Mouse (Mus musculus): ENCODE measurements around the gene Tti1. TPM values are rescaled to one million over a fixed set of nuclear protein-coding genes. Genes with fewer than 3 reads are reported as not detected.

Tti1 gene
- total RNA-seq, 4 experiments from 2014 or later: 22.3 to 26.1 (median 23.7) TPM

DNA sequence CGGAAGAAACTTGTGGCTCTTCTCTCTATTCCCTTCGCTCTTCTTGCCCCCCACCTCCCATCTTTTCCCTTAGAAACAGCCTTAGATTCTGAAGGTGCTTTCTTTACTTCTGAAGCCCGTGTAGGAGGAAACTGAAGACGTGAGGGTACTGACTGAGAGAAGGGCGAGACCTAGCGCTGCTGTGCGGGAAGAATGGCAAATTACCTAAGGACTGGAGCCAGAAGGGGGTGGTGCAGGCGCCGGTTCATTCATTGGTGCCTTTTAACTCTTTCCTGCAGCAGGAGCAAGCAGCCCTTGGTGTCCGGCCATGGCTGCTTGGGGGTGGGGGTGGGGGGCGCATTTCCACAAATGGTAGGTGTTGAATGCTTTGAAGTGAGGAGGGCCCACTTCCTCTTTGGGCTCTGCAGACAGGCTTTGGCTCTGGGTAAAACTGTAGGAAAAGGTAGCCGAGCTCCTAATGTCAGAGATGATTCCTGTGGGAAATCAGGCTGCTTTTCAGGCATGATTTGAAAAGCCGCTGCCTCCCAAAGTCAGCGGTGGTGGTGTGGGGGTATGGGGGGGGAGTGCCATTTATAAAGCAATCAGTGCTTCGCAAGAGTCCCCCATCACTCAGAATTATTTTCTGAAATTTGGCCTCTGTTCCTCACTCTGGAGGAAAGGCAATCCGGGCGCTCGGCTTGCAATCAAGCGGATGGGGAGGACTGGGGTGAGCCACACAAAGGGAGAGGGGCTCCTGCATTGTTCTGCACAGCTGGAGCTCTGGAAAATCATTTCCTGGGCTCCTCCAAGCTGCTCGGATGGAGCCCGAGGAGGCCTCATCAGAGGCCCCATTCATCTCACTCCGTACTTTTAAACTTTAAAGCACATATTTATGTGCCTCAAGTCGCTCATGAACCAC lies 53.4 kb downstream of the Tti1 start:
- DNase-seq (ENCODE audit: low spot score in 2 of 2): no peak

DNA sequence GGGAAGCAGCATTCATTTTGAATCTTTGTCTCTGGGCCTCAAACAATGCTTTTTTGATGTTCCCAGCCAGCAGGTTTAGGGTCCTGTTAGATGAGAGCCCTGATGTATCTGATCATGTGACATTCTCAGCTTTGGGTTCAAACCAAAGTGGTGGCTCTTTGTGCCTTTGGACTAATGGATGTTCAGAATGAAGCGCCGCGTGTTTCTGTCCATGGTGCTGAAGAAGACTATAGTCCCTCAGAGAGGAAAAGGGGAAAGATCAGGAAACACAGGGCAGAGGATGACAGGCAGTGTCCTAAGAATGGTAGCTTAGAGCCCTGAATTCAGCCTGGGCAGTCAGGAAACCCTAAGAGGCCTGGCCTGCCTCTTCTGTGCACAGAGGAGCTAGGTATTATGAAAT lies 57.6 kb downstream of the Tti1 start:
- no peak for DNase-seq (ENCODE audit: low spot score in 2 of 2)

DNA sequence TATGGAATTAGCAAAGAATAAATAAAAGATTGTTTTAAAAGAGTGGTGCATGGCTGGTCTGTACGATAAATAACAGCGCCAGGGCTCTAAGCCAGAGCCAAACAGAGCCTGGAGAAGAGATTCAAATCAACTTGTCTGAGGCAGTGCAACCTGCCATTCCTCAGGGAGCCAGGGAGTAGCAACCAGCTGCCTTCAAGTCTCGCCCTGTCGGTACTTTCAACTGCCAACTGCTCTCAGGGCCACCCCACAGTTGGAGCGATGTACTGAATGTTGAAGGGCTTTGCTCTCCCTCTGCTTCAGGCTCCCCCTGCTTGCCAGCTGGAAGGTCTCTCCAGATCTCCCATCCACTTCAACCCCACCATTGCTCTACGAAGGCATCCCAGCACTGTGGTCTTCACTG lies 58.1 kb downstream of the Tti1 start:
- DNase-seq (ENCODE audit: low spot score in 2 of 2): no peak

DNA sequence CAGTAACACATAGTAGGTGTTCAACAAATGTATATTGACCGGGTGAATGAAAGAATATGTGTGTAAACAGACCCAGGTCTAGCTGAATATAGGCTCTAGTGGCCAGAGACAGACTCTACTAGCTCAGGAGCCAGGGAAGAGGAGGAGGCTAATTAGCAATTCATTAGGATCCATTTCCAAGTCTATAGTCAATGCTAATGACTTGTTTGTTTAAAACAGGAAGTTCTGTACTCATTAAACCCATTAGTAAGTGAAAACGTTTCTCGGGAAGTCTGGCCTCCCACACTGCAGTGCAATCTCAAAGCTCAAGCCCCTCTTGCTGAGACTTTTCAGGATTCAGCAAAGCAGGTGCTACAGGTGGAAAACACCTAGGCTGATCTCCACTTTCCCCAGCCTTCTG lies 60.4 kb downstream of the Tti1 start:
- no peak for DNase-seq (ENCODE audit: low spot score in 2 of 2)

DNA sequence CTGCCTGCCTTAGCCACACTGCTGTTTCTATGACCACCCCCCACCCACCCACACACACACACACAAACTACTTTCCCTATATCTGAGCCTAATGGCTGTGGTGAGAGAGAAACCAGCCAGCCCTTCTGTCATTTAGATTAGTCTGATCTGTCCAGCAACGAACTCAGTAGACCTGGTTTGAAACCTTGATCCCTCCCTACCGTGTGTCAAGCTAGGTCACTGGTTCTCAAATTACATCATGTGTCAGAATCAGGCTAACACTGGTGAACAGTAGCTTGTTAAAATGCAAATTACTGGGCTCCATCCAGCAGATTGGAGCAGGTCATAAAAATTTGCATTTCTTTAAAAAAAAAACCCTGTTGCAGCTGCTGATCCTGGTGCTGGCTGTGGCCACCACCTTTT lies 70.5 kb downstream of the Tti1 start:
- DNase-seq (ENCODE audit: low spot score in 2 of 2): no peak

DNA sequence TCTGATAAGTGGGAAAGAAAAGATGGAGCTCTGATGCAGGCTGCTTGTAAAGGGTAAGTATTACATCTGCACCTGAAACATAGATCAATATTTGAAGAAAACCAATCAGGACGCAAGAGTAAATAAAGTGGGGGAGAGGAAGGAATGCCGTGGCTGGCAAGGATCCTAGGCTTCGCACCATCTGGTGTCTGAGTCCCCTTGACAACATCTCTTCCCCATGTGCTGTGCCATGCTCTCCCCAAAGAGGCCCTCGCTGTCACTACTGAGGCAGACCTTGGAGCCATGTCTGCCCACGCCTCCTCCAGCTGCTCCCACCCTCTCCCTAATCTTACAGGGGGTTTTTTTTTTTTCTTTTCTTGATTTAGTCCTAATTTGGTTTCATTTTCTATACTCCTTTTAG lies 74.3 kb downstream of the Tti1 start:
- no peak for DNase-seq (ENCODE audit: low spot score in 2 of 2)

DNA sequence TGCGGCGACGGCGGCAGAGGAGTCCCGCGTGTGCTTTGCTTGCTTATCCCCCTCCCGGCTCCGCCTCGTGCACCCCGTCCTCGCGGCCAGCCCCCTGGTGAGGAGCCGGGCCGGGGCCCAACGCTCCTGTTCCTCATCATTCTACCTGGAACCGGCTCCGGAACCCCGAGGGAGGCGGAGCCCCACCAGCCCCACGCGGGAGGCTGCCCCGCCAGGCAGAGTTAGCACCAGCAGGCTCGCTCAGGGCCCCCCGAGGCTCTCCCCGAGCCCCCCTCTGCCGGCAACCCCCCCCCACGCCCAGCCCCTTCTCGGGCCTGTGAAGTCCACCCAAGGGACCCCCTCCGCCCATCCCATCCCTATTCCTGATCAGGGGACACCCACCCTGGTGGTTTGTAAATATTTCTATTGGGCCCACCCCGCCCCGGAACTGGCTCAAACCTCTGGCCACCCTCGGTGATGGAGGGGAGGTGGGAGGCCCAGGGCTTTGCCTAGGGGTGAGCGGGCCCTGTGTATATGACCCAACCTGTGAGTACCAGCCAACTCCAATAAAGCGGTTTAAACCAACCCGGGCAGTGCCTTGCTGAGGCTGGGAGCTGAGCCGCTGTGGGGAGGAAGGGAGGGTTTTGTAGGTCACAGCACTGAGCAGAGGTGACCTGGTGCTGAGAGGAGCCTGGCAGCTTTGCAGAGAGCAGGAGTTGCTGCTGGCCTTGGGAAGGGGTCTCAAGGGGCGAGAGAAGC lies 83.9 kb downstream of the Tti1 start:
- no peak for DNase-seq (ENCODE audit: low spot score in 2 of 2)

DNA sequence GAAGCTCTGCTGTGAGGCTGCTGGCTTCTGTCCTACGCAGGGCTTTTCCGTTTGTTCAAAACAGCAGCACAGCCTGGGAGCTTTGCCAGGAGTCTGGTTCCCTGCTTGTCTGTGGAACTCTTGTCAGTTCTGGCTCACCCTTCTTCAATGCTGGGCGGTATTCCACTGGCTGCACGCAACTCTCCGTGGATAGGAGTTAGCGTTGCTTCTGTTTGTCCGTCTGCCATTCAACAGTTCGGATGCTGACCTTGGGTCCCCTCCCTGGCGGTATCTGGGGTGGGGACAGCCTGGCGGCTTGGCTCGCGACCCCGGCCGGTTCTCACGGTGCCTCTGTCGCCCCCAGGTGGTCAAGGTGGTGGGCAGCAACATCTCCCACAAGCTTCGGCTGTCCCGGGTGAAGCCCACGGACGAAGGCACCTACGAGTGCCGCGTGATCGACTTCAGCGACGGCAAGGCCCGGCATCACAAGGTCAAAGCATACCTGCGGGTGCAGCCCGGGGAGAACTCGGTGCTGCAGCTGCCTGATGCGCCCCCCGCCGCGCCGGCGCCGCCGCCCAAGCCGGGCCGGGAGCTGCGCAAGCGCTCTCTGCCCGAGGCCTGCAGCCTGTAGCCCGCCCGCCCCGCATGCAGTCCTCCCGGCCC lies 84.6 kb downstream of the Tti1 start:
- peak; percentile 20 to 43 for DNase-seq (ENCODE audit: low spot score in 2 of 2)

DNA sequence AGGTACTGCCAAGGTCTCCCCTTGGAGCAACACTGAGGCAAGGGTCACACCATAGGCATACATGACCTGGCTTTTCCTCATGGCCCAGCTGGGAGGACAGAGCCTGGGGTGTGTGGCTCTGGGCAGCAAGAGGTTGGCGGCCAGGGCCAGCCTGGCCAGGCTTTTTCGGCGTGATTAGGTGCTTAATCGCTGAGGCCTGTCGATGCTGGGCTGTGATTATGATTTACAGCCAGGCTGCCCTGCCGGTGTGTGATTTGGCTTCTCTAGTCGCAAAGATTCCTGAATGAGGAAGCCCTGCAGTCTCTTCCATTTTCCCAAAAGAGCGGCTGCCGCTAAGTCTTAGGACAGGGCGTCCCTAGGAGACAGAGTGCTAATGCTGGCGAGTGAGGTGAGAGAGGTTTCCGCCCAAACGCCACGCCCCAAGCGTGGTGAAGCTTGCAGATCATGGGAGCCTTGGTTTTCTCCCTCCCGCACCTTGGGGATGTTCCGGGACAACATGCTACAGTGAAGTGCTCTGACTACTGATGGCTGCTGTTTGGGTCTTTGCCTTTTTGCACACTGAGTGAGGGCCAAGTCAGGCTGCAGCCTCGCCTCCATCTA lies 87.5 kb downstream of the Tti1 start:
- DNase-seq (ENCODE audit: low spot score in 2 of 2): no peak

DNA sequence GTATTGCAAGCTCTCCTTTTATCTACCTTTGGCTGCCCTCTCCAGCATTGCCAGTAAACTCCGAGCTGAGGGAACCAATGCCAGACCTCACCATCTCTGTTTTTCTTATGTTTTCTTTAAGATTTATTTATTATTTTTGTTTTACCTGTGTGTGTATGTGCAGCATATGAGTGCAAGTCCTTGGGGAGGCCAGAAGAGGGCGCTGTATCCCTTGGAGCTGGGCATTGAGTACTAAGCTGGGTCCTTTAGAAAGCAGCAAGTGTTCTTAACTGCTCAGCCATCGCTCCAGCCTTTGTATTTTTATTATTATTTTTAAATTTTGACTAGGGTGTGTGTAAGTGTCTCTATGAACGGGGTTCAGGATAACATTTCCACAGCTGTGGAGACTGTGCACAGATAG lies 91.6 kb downstream of the Tti1 start:
- DNase-seq (ENCODE audit: low spot score in 2 of 2): no peak

DNA sequence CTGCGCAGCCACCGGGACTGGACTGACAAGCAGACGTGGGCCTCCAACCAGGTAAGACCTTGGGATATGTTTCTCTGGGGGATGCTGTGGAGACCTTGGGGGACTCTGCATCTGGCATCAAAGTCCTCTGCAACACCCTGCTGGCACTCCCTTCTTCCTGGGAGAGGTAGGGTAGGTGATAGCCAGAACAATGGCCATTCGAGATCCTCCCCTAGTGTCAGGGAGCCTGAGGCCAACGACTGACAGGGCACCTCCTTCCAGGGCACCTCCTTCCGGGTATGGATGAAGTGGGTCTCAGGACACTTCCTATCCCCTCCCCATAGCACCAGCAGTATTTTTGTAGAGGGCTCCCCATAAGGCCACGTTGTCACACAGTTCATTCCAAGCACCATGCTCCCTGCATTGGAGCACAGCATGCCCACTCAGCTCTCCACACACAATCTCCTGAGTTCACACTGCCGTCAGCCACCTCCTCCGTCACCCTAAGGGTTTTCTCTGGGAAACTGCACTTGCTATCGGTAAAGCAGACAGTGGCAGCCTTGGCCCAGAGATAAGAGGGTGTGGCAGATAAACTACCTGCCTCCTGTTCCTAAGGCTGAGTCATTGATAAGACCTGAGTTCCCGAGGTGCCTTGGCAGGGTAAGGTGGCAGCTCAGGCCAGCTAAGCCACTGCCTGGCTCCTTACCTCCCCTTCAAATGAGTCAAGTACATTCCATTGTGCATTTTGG lies 92.6 kb downstream of the Tti1 start:
- DNase-seq (ENCODE audit: low spot score in 2 of 2): no peak

DNA sequence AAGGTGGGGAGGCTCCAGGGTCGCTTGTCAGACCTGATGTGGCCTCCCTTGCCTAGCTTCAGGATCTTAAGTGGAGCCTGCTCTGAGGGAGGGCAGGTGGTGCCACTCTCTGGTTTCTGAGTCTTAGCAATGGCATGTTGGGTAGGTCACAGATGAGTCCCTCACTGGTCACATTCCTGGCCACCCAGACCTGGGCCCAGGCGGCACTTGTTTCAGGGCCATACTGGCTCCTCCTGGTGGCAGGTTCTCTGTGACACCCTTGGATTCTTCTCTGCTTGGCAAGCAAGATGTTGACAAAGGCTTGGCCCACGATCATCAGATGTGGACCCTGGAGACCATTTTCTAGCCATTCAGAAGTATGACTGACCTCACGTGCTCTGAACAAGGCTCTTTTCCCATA lies 95.6 kb downstream of the Tti1 start:
- DNase-seq (ENCODE audit: low spot score in 2 of 2): no peak

Other genes starting within 250 kb of the Tti1 start
- gene Vstm2l, start 113.8 kb downstream of the Tti1 start, total RNA-seq (2022): not detected
- gene Rprd1b, start 64 bp upstream of the Tti1 start, total RNA-seq (2022): 10 to 100 TPM; 23.0 to 42.6 (median 26.4) TPM
- 10 to 100 TPM; 27.0 to 55.7 (median 39.4) TPM for gene Tgm2, start 118.0 kb upstream of the Tti1 start, total RNA-seq (2022)
- gene D630003M21Rik, start 200.8 kb upstream of the Tti1 start, total RNA-seq (2022): 1 to 10 TPM in 2 of 4 experiments, under 1 TPM in 2; 0.75 to 1.5 (median 1.2) TPM
- gene Bpi, start 229.7 kb upstream of the Tti1 start, total RNA-seq (2022): not detected

Measured in gastrocnemius, adult 8-10 months (tissue).